Mouse (Mus musculus) liver, embryonic 11.5 days (tissue): ENCODE measurements around the gene Mum1. TPM values are rescaled to one million over a fixed set of nuclear protein-coding genes. Genes with fewer than 3 reads are reported as not detected.

Experiments used
- microRNA-seq: library from miRNA; unstranded; fragments of <30 nt; microRNA quantifications from one replicate; pipeline ENCODE4, GENCODE M21; 2017; ENCODE audit warnings: borderline number of aligned reads
- polyA plus RNA-seq: library from polyadenylated mRNA; unstranded; fragments of >200 nt; fragmentation: Nextera tagmentation; extraction: Ambion mirVana; gene quantifications from 2 replicates; pipeline ENCODE4 v1.2.1, GENCODE M21; 2014

The Mum1 gene
- polyA plus RNA-seq, 1 experiment from 2014 or later = 71.0 TPM

Small RNAs within 50 kb of the gene (microRNA-seq; reads per million reads assigned to microRNA genes)
- not detected for gene Mir6911

Other genes starting within 250 kb of the Mum1 start
- gene Tmem259, start 242.1 kb upstream of the Mum1 start, polyA plus RNA-seq = 14.9 and 20.2 TPM in 2 replicates
- gene Cnn2, start 237.8 kb upstream of the Mum1 start, polyA plus RNA-seq = 115 and 124 TPM in 2 replicates
- gene Abca7, start 229.9 kb upstream of the Mum1 start, polyA plus RNA-seq = 7.7 and 8.6 TPM in 2 replicates
- gene Arhgap45, start 209.8 kb upstream of the Mum1 start, polyA plus RNA-seq = 29.0 and 29.4 TPM in 2 replicates
- gene Polr2e, start 186.6 kb upstream of the Mum1 start, polyA plus RNA-seq = 239 and 256 TPM in 2 replicates
- gene Gpx4, start 179.3 kb upstream of the Mum1 start, polyA plus RNA-seq = 761 and 762 TPM in 2 replicates
- gene Sbno2, start 120.9 kb upstream of the Mum1 start, polyA plus RNA-seq = 17.7 and 19.2 TPM in 2 replicates
- 25.1 and 33.5 TPM in 2 replicates for gene Stk11, start 110.6 kb upstream of the Mum1 start, polyA plus RNA-seq
- 482 and 514 TPM in 2 replicates for gene Atp5d, start 87.8 kb upstream of the Mum1 start, polyA plus RNA-seq
- 2.8 and 3.1 TPM in 2 replicates for gene Cbarp, start 85.6 kb upstream of the Mum1 start, polyA plus RNA-seq
- 19.2 and 20.1 TPM in 2 replicates for gene Midn, start 78.2 kb upstream of the Mum1 start, polyA plus RNA-seq
- gene Cirbp, start 60.4 kb upstream of the Mum1 start, polyA plus RNA-seq = 22.5 and 25.1 TPM in 2 replicates
- 21.8 and 27.4 TPM in 2 replicates for gene 1600002K03Rik, start 53.5 kb upstream of the Mum1 start, polyA plus RNA-seq
- 9.4 and 10.7 TPM in 2 replicates for gene Efna2, start 47.0 kb upstream of the Mum1 start, polyA plus RNA-seq
- 401 and 427 TPM in 2 replicates for gene Ndufs7, start 22.7 kb downstream of the Mum1 start, polyA plus RNA-seq
- gene Gamt, start 34.6 kb downstream of the Mum1 start, polyA plus RNA-seq = 49.0 and 49.7 TPM in 2 replicates
- 49.2 and 55.0 TPM in 2 replicates for gene Dazap1, start 35.1 kb downstream of the Mum1 start, polyA plus RNA-seq
- gene Rps15, start 66.0 kb downstream of the Mum1 start, polyA plus RNA-seq = 1,270 and 1,408 TPM in 2 replicates
- gene Apc2, start 69.5 kb downstream of the Mum1 start, polyA plus RNA-seq = 0.30 and 0.45 TPM in 2 replicates
- gene 2310011J03Rik, start 94.1 kb downstream of the Mum1 start, polyA plus RNA-seq = 46.2 and 47.8 TPM in 2 replicates
- gene Pcsk4, start 103.1 kb downstream of the Mum1 start, polyA plus RNA-seq = 12.6 and 12.8 TPM in 2 replicates
- 74.3 and 76.1 TPM in 2 replicates for gene Reep6, start 103.5 kb downstream of the Mum1 start, polyA plus RNA-seq
- 1.6 and 2.6 TPM in 2 replicates for gene Adamtsl5, start 122.0 kb downstream of the Mum1 start, polyA plus RNA-seq
- 0.25 TPM in 2 replicates for gene Plk5, start 130.0 kb downstream of the Mum1 start, polyA plus RNA-seq
- gene Mex3d, start 161.2 kb downstream of the Mum1 start, polyA plus RNA-seq = 2.5 and 3.7 TPM in 2 replicates
- 174 and 175 TPM in 2 replicates for gene Mbd3, start 173.1 kb downstream of the Mum1 start, polyA plus RNA-seq
- 835 and 866 TPM in 2 replicates for gene Uqcr11, start 180.4 kb downstream of the Mum1 start, polyA plus RNA-seq
- 148 and 149 TPM in 2 replicates for gene Tcf3, start 207.2 kb downstream of the Mum1 start, polyA plus RNA-seq